Mouse (Mus musculus): ENCODE data around the gene 1700123L14Rik.
"Not testable (repeated sequence)": the region's sequence is repeated elsewhere in the genome, so short reads cannot be mapped to it uniquely, and the experiment has no call there.

1700123L14Rik gene

DNA sequence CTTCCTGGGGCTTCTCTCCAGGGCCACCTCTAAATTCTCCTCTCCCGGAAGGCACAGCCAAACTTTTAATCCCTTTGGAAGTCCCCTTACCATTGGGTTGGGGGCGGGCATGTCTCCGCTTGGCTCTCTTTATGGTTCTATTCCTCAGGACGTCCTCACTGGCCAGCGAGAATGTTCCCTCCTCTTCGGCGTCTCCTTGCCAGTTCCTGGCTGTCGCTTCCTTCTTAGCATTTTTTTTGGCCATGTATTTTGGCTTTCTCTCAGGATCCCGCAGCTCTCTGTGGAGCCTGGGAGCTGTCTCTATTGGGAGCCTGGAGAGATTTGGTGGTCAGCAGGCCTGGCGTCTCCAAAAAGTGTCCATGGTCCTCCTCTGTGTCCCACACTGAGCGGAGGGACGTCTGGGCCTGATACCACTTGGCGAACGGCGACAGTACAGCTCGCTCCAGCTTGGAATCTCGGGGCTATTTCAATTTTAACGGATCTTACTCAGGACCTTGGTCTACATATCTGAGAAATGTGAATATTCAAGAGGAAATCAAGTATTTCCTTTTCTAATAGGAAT, at the start of gene 1700123L14Rik:
1700123L14Rik (minus strand) TSS at position 426 of the 562 bp plus-strand sequence.
- DNase-seq: peak; percentile 9 to 20

DNA sequence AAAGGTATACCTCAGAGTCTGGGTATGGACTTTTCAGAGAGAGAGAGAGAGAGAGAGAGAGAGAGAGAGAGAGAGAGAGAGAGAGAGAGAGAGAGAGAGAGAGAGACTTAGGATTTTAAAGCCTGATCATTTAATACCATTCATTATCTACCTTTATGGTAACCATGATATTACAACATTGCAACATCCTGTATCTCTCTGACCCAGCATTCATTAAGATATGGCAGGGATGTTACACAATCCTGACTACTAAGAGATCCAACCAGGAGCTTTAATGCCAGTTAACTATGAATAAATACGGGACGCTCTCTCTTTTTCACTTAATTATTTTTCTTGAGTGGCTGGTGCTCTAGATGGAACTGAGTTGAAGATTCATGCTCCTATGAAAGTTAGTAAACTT, 39.4 kb upstream of the 1700123L14Rik start:
- no peak for DNase-seq

DNA sequence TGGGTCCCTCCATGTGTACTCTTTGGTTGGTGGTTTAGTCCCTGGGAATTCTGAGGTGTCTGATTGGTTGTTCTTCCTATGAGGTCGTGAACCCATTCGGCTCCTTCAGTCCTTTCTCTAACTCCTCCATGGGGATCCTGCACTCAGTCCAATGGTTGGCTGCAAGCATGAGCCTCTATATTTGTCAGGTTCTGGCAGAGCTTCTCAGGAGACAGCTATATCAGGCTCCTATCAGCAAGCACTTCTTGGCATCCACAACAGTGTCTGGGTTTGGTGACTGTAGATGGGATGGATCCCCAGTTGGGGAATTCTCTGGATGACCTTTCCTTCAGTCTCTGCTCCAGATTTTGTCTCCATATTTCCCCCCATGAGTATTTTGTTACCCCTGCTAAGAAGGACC, 32.9 kb upstream of the 1700123L14Rik start:
- not testable (repeated sequence) for DNase-seq

DNA sequence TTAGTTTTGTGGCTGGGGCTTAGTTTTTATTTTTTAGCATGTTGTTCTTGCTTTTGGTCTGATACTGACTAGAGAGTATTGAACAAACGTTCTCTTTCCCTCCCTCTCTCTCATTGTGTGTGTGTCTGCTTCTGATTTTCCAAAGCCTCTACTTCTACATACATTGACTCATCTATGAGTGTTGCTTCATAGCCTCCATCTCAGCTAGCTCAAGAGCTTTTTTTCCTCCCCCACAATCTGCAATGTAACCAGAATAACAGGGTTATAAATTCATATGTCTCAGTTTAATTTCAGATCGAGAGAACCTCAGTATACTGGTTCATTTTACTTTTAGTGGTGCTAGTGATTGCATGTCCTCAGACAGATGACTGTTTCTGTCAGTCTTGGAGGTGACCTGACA, 20.5 kb upstream of the 1700123L14Rik start:
- DNase-seq: no peak

DNA sequence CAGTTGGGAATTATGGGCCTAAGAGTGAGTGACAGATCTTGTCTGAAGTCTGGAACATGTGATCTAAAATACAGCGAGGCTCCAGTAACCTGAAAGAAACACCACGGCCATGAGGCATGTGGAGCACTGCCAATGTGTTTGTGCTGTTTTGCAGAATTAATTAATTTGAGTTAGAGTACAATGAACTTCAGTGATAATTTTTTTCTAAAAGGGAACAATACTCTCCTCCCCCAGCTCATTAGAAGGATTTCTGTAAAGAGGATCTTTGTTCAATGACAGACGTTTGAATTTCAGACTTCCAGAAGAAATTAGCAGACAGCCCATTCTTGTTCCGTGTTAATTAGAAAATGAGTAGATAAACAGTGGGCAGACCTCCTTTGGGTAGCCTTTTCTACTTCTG, 17.3 kb upstream of the 1700123L14Rik start:
- DNase-seq: no peak

DNA sequence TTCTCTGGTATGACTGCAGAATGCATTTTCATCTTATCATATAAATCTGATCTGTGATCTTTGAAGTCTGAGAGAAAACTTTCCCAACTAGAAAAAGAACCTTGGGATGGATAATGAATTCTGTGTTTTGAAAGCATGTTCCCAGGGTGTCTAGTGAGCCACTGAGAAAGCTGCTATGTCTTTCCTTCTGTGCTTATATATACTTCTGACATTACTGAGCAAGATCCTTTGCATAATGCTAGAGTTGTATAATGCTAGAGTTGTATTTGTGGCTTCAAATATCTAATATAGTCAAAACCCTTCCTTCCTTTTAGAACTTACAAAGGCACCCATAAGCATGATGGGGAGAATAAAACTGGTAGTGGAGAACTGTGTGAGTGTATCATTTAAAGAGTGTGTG, 12.5 kb upstream of the 1700123L14Rik start:
- no peak for DNase-seq

DNA sequence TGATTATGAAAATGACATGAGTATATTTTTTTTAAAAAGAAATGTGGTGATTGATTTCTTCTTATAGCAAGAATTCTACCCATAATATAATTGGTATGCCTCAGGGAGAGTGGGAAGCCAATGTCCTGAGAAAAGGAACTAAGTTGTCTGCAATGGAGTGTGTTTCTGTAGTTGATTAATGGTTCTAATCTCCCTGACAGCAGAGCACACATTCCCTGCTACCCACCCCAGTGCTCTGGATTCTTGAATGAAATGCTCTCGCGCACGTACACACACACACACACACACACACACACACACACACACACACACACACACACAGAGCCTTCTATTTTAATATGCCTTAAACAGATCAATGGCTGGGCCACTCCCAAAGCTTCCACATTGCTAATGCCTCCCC, 7.6 kb upstream of the 1700123L14Rik start:
- no peak for DNase-seq

DNA sequence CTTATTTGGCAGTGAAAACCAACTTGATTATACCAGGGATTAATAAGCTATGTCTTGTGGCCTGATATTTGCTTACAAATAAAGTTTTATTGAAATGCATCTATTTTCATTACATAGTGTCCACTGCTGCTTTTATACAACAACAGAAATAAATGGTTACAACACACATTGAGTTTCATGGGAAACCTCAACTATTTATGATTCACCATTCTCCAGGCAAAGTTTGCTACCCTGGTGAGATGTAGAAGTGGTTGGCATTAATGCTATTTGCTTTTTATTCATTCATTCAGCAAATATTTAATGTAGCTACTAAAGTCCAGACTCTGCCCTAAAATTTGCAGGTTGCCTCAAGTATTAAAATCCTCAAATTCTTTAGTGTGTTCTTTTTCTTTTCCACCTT, 988 bp upstream of the 1700123L14Rik start:
- DNase-seq: no peak

DNA sequence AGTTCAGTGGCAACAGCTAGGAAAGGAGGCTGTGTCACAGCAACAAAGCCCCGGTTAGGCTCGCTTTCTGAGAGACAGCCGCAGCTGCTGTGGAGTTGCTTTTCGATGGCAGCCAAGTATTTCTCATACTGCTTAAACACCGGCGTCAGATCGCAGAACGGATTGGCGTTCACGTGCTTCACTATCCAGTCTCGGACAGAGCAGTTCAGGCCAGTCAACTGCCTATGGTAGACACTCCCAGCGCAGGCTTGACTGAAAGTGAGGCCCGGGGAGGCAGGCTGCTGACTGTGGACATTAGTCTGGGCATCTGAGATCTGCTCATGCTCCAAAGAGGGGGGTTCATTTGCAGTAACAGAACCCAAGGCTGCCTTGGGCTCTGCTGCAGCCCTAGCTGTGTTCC, 640 bp downstream of the 1700123L14Rik start:
- peak in 1 of 2 experiments; percentile 13 for DNase-seq

DNA sequence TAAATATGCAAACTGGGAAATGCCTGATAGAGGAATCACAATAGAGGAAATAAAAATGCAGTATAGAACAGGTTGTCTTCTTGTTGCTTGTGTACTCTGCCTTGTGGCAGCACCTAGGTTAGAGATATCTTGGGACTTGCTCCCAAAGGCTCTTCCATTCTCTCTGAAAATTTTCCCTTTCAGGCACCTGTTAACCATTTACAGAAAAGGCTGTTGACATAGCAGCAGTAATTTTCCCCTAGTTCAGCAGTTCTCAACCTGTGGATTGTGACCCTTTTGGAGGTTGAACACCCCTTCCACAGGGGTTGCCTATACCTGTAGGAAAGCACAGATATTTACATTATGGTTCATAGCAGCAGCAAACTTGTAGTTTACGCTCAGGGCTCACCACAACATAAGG, 22.7 kb downstream of the 1700123L14Rik start:
- DNase-seq: no peak

DNA sequence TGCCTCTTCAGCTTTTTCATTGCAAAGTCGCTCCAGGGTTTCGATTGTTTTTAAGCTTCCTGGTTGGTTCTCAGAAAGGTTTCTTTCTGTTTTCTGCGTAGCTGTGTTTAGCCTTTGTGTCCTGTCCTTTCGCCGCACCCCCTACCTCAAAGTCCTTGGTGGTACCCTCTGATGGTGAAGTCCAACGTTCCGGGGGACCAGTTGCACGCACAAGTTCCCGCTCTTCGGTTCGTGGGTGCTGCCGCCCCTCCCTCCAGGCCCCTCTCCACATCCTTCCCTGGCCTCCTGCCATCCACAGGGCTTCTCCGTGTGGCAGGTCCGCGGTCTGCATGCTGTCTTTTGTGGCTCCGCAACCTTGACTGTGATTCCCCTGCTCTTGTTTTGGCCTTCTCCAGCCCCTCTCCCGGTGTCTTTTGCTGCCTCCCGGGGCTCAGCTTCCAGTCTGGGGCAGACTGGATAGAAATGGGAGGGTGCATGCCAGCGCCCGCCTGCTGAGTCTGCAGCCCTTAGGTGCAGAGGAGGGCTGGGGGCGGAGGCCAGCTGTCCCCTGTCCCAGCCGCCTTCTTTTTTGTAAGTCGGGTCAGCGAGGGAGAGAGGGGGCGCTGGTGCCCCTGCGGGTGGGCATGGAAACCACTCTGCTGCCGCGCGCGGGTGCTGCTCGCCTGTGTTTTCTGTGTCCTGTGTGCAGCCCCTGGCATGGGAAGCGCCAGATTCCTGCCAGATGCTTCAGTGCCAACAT, 49.3 kb downstream of the 1700123L14Rik start:
- DNase-seq: peak; percentile 9 to 29

DNA sequence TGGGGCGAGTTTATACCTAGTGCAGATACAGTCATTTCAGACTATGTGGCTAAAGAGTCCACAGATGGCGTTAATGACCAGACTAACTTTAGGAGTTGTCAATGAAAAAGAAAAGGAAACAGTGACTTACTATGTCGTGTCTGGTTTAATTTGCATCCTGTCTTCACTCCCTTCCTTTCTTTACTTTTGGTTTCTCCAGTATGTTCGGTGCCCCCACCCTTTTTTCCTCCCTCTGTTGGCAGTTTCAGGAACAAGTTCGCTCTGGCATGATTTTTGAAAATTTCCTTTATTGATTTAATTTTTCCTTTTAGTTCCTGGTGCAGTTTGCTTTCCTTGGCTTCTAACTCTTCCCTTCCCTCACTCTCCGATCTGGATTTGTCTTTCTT, 49.9 kb downstream of the 1700123L14Rik start:
- no peak for DNase-seq

Measured in cerebellum, postnatal 36 days (tissue).